Mouse (Mus musculus) embryonic facial prominence, embryonic 15.5 days (tissue): ENCODE data around the gene Ccz1. TPM values are rescaled to one million over a fixed set of nuclear protein-coding genes. Genes with fewer than 3 reads are reported as not detected.

Experiments used
- ATAC-seq: fragments of 200-750 bp; cut with Nextera tagmentation; 2 replicates; pipeline ENCODE4 v1.8.0; 2017; ENCODE audit warnings: low read depth, moderate TSS enrichment; ENCODE audit not compliant: insufficient number of reproducible peaks, low FRiP score, low TSS enrichment
- H3K27ac ChIP-seq: fragments of 300-500 bp; sonication (generic); replicated peaks from 2 replicates; pipeline ENCODE4 v1.5.1; 2015; ENCODE audit warnings: mild to moderate bottlenecking, inconsistent platforms
- H3K27me3 ChIP-seq: fragments of 300-500 bp; sonication (generic); 2 replicates; pipeline ENCODE4 v1.6.1; 2015; ENCODE audit warnings: inconsistent platforms
- H3K36me3 ChIP-seq: fragments of 300-500 bp; sonication (generic); 2 replicates; pipeline ENCODE4 v1.6.1; 2015; ENCODE audit warnings: mild to moderate bottlenecking, inconsistent platforms
- H3K4me1 ChIP-seq: fragments of 300-500 bp; sonication (generic); 2 replicates; pipeline ENCODE4 v1.6.1; 2015; ENCODE audit warnings: inconsistent platforms
- H3K4me2 ChIP-seq: fragments of 300-500 bp; sonication (generic); replicated peaks from 2 replicates; pipeline ENCODE4 v1.6.1; 2015; ENCODE audit warnings: mild to moderate bottlenecking, inconsistent platforms
- H3K4me3 ChIP-seq: fragments of 300-500 bp; sonication (generic); replicated peaks from 2 replicates; pipeline ENCODE4 v1.5.1; 2015; ENCODE audit warnings: mild to moderate bottlenecking, inconsistent platforms
- H3K9ac ChIP-seq: fragments of 300-500 bp; sonication (generic); 2 replicates; pipeline ENCODE4 v1.6.1; 2015; ENCODE audit warnings: inconsistent platforms
- H3K9me3 ChIP-seq: fragments of 300-500 bp; sonication (generic); replicated peaks from 2 replicates; pipeline ENCODE4 v1.6.1; 2016; ENCODE audit warnings: inconsistent platforms
- WGBS: fragments of 180-500 bp; shearing (Covaris S2); methylation state at CpG from one replicate; pipeline ENCODE4 v1.1.7; 2015; 5-methylcytosine and 5-hydroxymethylcytosine counted together
- polyA plus RNA-seq: library from polyadenylated mRNA; unstranded; fragments of >200 nt; fragmentation: Nextera tagmentation; extraction: Ambion mirVana; gene quantifications from 2 replicates; pipeline ENCODE4 v1.2.1, GENCODE M21; 2015

Ccz1 gene
- polyA plus RNA-seq, 1 experiment from 2014 or later, result 73.1 TPM

- Histone ChIP-seq H3K36me3 (peaks cover 99% of the 10 kb centered on the region), H3K9me3 (no peaks in the 10 kb centered on the region), H3K27ac (no peak overlapping the region), H3K4me3 (no peak overlapping the region), H3K4me1 (no peaks in the 10 kb centered on the region), H3K4me2 (no peak overlapping the region), H3K27me3 (no peaks in the 10 kb centered on the region), H3K9ac (no peak overlapping the region)
- no peak for ATAC-seq
- WGBS, result 90% methylated on average over 8 of the region's 8 CpGs
Measured at GRCm38 (mm10) chr5:143993260-143993659, 21.4 kb downstream of the Ccz1 start.

GRCm38 (mm10) chr5:143992661-143993060 lies 22.0 kb downstream of the Ccz1 start:
- Histone ChIP-seq H3K27ac (no peak overlapping the region), H3K4me1 (no peaks in the 10 kb centered on the region), H3K27me3 (no peaks in the 10 kb centered on the region), H3K9ac (no peak overlapping the region), H3K36me3 (peaks cover 98% of the 10 kb centered on the region), H3K9me3 (no peaks in the 10 kb centered on the region), H3K4me3 (no peak overlapping the region), H3K4me2 (no peak overlapping the region)
- 87% methylated on average over 10 of the region's 10 CpGs for WGBS
- no peak for ATAC-seq

DNA sequence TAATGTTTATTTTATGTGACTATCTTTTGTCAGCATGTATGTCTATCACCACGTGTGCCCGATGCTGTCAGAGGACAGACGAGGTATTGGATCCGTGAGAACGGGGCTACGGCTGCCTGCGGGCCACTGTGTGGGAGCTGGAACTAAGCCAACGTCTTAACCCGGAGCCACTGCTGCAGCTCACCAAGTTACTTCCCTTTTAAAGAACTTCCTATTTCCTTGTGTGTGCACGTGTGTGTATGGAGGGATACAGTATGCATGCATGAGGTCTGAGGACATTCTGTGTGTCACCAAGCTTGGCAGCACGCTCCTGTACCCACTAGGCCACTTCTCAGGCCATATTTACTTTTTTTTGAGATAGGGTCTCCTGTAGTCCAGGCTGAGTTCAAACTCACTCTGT lies 24.6 kb downstream of the Ccz1 start:
- Histone ChIP-seq H3K27ac (no peak overlapping the region), H3K9ac (no peak overlapping the region), H3K4me2 (no peak overlapping the region), H3K9me3 (no peaks in the 10 kb centered on the region), H3K36me3 (peaks cover 90% of the 10 kb centered on the region), H3K4me1 (no peaks in the 10 kb centered on the region), H3K27me3 (no peaks in the 10 kb centered on the region), H3K4me3 (no peak overlapping the region)
- 84% methylated on average over 11 of the region's 11 CpGs for WGBS
- no peak for ATAC-seq

- Histone ChIP-seq H3K4me3 (no peak overlapping the region), H3K4me2 (no peak overlapping the region), H3K27ac (no peak overlapping the region), H3K27me3 (no peaks in the 10 kb centered on the region), H3K9ac (no peak overlapping the region), H3K4me1 (no peaks in the 10 kb centered on the region), H3K36me3 (peaks cover 90% of the 10 kb centered on the region), H3K9me3 (no peaks in the 10 kb centered on the region)
- 0 out of 2 replicates have a peak, but pooled peaks have one; percentile 22 for ATAC-seq
- WGBS, result 82% methylated on average over 4 of the region's 4 CpGs
Measured at GRCm38 (mm10) chr5:143989046-143989445, 25.6 kb downstream of the Ccz1 start.

- H3K4me3 ChIP-seq, result no peak overlapping the region
- H3K4me1 ChIP-seq, result no peaks in the 10 kb centered on the region
- no peaks in the 10 kb centered on the region for H3K27me3 ChIP-seq
- no peaks in the 10 kb centered on the region for H3K9me3 ChIP-seq
- H3K9ac ChIP-seq, result no peak overlapping the region
- no peak for ATAC-seq
- WGBS, result 97% methylated on average over 3 of the region's 3 CpGs
- H3K27ac ChIP-seq, result no peak overlapping the region
- no peak overlapping the region for H3K4me2 ChIP-seq
- H3K36me3 ChIP-seq, result peaks cover 77% of the 10 kb centered on the region
Measured at GRCm38 (mm10) chr5:143987596-143987995, 27.1 kb downstream of the Ccz1 start.

- Histone ChIP-seq H3K4me3 (no peak overlapping the region), H3K4me2 (no peak overlapping the region), H3K4me1 (no peaks in the 10 kb centered on the region), H3K9ac (no peak overlapping the region), H3K27me3 (no peaks in the 10 kb centered on the region), H3K36me3 (peaks cover 55% of the 10 kb centered on the region), H3K9me3 (no peaks in the 10 kb centered on the region), H3K27ac (no peak overlapping the region)
- 81% methylated on average over 7 of the region's 7 CpGs for WGBS
- no peak for ATAC-seq
Measured at GRCm38 (mm10) chr5:143985381-143985780, 29.3 kb downstream of the Ccz1 start.

GRCm38 (mm10) chr5:143982361-143982760 lies 32.3 kb downstream of the Ccz1 start:
- Histone ChIP-seq H3K9ac (no peak overlapping the region), H3K27me3 (no peaks in the 10 kb centered on the region), H3K4me1 (no peaks in the 10 kb centered on the region), H3K27ac (no peak overlapping the region), H3K4me3 (no peak overlapping the region), H3K9me3 (no peaks in the 10 kb centered on the region), H3K4me2 (no peak overlapping the region), H3K36me3 (peaks cover 25% of the 10 kb centered on the region)
- ATAC-seq, result no peak
- 83% methylated on average over 2 of the region's 2 CpGs for WGBS

GRCm38 (mm10) chr5:143980858-143981257 lies 33.8 kb downstream of the Ccz1 start:
- ATAC-seq, result 0 out of 2 replicates have a peak, but pooled peaks have one; percentile 45
- no peak overlapping the region for H3K4me2 ChIP-seq
- no peaks in the 10 kb centered on the region for H3K9me3 ChIP-seq
- H3K27me3 ChIP-seq, result no peaks in the 10 kb centered on the region
- no peak overlapping the region for H3K4me3 ChIP-seq
- no peak overlapping the region for H3K9ac ChIP-seq
- H3K27ac ChIP-seq, result no peak overlapping the region
- peaks cover 12% of the 10 kb centered on the region; the same call in 1 of the 2 replicates for H3K36me3 ChIP-seq
- WGBS, result 23% methylated on average over 9 of the region's 9 CpGs
- no peaks in the 10 kb centered on the region for H3K4me1 ChIP-seq

DNA sequence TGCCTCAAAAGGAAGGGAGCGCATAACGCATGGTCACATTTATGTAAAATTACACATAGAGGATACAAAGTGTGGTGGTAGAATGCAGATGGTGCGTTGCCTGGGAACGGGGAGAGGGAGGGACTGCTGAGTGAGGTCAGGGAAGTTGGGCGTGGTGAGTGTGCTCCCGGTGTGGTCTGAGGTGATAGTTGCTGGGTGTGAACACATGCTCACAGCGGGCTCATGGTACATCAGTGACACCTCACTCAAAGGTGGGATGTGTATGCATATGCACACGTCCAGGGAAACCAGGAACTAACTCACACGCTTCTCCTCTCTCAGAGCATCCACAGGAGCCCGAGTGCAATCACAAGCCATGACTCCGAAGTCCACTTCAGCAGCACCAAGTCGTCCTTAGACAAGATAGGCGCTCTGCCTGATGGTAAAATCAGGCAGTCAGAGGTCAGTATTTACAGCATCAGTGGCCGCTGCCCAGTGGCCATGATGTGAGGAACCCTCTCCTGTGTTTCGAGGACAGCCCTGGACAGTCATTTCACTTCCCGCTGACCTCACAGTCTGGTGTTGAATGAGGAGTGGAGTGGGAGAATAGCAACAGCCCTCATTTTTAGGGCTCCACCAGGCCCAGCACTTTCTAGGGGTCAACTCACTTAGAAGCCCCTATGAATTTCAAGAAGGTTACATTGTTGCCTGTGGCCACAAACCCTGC lies 37.8 kb downstream of the Ccz1 start:
- Histone ChIP-seq H3K4me1 (no peaks in the 10 kb centered on the region), H3K4me2 (no peak overlapping the region), H3K27me3 (no peaks in the 10 kb centered on the region), H3K9ac (no peak overlapping the region), H3K36me3 (no peaks in the 10 kb centered on the region), H3K27ac (no peak overlapping the region), H3K4me3 (no peak overlapping the region), H3K9me3 (no peaks in the 10 kb centered on the region)
- WGBS, result 78% methylated on average over 16 of the region's 16 CpGs
- ATAC-seq, result no peak

GRCm38 (mm10) chr5:143976232-143976631 lies 38.4 kb downstream of the Ccz1 start:
- Histone ChIP-seq H3K27ac (no peak overlapping the region), H3K4me3 (no peak overlapping the region), H3K4me2 (no peak overlapping the region), H3K9me3 (no peaks in the 10 kb centered on the region), H3K36me3 (no peaks in the 10 kb centered on the region), H3K4me1 (no peaks in the 10 kb centered on the region), H3K27me3 (no peaks in the 10 kb centered on the region), H3K9ac (no peak overlapping the region)
- 88% methylated on average over 11 of the region's 11 CpGs for WGBS
- no peak for ATAC-seq

- Histone ChIP-seq H3K4me2 (no peak overlapping the region), H3K27ac (no peak overlapping the region), H3K9ac (no peak overlapping the region), H3K4me3 (no peak overlapping the region), H3K36me3 (no peaks in the 10 kb centered on the region), H3K4me1 (no peaks in the 10 kb centered on the region), H3K27me3 (no peaks in the 10 kb centered on the region), H3K9me3 (no peaks in the 10 kb centered on the region)
- no peak for ATAC-seq
- WGBS, result 44% methylated on average over 2 of the region's 2 CpGs
Measured at GRCm38 (mm10) chr5:143975631-143975933, 39.1 kb downstream of the Ccz1 start.

DNA sequence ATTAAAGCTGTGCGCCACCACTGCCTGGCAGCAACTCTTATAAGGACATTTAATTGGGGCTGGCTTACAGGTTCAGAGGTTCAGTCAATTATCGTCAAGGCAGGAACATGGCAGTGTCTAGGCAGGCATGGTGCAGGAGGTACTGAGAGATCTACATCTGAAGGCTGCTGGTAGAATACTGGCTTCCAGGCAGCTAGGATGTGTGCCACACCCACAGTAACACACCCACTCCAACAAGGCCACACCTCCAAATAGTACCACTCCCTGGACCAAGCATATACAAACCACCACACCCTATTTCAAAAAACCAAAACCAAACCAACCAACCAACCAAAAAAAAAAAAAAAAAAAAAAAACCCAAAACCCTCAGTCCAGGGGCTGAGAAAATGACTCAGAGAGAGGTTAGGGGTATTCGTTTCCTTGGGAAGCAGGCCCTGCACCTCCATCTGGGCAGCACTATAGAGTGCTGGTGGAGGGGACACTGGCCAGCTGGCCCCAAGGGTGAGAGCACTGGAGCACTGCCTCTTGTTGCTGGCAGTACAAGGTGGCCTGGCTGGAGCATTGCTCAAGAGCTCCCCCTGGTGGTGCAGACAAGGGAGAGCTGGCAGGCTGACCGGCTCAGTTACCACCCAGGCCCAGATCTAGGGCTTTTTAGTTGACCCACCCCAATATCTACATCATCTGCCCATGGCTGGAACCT lies 39.6 kb downstream of the Ccz1 start:
- Histone ChIP-seq H3K27ac (no peak overlapping the region), H3K4me3 (no peak overlapping the region), H3K4me1 (no peaks in the 10 kb centered on the region), H3K36me3 (no peaks in the 10 kb centered on the region), H3K4me2 (no peak overlapping the region), H3K9me3 (no peaks in the 10 kb centered on the region), H3K9ac (no peak overlapping the region), H3K27me3 (no peaks in the 10 kb centered on the region)
- WGBS, result 48% methylated on average over 4 of the region's 4 CpGs
- ATAC-seq, result no peak
